Mouse (Mus musculus) embryo, embryonic 10.5 days (tissue): Measurements from ENCODE around the gene Bicdl1.

Experiments used
- DNase-seq: peaks from one replicate; pipeline ENCODE4 v3.0.0-alpha.2; 2015; ENCODE audit warnings: low spot score

Gene Bicdl1

GRCm38 (mm10) chr5:115667894-115668293 lies 63.5 kb downstream of the Bicdl1 start:
- DNase-seq, result peak; percentile 27

DNA sequence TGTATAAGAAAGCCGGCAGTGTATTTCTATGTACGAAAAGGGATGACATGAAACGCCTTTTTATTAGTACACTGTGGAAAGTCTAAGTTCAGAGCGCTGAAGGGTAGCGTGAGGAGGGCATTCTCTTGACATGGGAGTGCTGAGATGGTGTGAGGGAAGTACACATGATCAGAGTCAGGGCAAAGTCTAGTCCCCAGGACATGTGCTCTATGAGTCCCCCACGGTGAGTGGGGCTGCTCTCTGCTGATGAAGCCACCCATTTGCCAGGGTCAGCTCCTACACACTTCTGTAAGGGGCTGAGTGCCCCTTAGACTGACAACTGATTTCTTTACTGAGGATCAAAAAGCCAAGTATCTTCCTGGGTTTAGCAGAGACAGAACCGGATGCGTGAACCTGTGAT lies 64.2 kb downstream of the Bicdl1 start:
- no peak for DNase-seq

GRCm38 (mm10) chr5:115666366-115667065 lies 64.9 kb downstream of the Bicdl1 start:
- no peak for DNase-seq

GRCm38 (mm10) chr5:115662658-115663057 lies 68.8 kb downstream of the Bicdl1 start:
- DNase-seq, result no peak

- DNase-seq, result no peak
Measured at GRCm38 (mm10) chr5:115658352-115658751, 73.1 kb downstream of the Bicdl1 start.

GRCm38 (mm10) chr5:115657234-115657633 lies 74.2 kb downstream of the Bicdl1 start:
- no peak for DNase-seq

GRCm38 (mm10) chr5:115656677-115657076 lies 74.7 kb downstream of the Bicdl1 start:
- no peak for DNase-seq

GRCm38 (mm10) chr5:115653776-115654175 lies 77.6 kb downstream of the Bicdl1 start:
- DNase-seq, result no peak

- DNase-seq, result peak; percentile 99
Measured at GRCm38 (mm10) chr5:115652681-115653575, 78.5 kb downstream of the Bicdl1 start.

DNA sequence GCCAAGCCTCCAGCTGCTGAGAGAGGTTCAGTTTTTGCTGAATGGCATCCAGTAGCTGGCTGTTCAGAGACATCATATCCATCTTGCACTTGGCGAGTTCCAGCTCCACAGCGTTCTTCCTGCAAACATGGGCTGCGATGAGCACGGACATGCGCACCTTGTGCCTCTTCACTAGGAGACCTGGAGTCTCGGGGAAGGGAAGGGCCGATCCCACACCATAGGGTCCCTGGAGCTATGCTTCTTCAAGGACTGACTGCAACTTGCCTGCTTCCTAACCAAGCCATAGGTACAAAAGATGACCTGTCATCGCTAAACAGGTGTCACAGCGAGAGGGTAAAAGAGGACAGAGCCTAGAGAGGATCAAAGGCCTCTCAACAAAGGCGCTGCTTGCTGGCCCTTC lies 79.6 kb downstream of the Bicdl1 start:
- no peak for DNase-seq

DNA sequence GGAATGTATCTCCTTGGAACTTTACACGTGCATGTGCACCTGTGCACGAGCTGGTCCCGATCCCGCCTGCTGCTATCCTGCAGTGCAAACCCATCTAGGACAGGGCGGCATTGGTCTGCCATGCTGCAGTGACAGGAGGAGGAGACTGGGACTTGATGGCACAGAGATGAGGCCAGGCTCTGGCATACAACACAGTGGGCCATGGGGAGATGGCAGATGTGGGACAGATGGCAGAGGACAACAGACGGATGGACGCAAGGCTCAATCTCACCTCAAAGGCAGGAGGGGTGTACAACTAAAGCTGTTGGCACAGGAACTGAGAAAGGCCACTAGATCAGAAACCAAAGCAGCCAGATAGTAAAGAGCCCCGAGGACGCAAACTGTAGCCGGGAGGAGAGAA lies 80.5 kb downstream of the Bicdl1 start:
- DNase-seq, result no peak

- no peak for DNase-seq
Measured at GRCm38 (mm10) chr5:115649699-115650098, 81.7 kb downstream of the Bicdl1 start.

GRCm38 (mm10) chr5:115648876-115649275 lies 82.5 kb downstream of the Bicdl1 start:
- DNase-seq, result no peak

- no peak for DNase-seq
Measured at GRCm38 (mm10) chr5:115644192-115644591, 87.2 kb downstream of the Bicdl1 start.

GRCm38 (mm10) chr5:115635536-115635935 lies 95.9 kb downstream of the Bicdl1 start:
- DNase-seq, result no peak

DNA sequence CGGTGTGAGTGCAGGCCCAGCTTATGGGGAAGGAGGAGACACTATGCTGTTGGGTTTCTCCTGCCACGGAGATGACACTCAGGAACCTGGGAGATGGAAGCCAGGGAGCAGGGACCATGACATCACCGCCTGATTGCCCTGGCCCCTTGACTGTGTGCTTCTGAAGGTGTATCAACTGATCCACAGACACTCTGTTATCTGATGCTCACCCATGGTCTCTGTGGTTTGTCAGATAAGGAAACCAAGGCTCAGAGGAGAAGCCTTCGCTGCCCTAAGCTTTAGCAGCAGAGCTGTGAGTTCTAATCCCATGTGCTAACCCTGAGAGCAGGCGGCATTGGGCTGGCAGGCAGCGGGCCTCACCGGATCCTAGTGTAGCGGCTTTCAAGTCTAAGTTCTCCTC lies 97.4 kb downstream of the Bicdl1 start:
- no peak for DNase-seq

DNA sequence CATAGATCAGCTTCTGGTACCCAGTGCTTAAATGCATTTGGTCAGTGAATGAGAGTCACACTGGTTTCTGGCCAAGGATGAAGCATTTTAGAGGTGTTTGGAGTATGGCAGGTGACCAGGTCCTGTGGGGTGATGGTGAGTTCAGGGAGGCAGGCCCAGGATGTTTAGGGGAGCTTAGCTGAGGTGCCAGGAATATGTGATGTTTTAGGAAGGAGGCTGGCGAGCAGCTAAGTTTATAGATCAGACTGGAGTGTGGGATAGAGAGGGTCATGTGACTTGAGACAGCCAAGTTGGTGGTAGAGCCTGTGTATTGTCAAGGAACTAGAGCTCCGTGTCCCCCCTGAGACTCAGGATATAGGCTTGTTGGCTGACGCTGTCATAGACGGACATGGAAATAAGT lies 98.4 kb downstream of the Bicdl1 start:
- DNase-seq, result no peak

DNA sequence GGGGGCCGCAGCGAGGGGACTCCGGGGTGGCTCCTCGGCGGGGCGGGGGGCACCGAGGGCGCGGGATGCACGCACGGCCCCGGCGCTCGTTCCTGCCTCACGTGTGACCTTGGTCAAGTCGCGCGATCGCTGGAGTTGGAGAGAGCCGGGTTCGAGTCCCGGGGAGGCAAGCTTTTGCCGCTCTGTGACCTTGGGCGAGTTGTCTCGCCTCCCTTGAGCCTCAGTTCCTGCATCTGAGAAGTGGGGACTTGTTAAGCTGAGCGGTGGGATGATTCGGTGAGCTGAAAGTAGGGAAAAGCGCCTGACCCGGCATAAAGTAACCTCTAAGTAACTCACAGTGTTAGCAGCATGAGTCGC lies 99.1 kb downstream of the Bicdl1 start:
- peak; percentile 54 for DNase-seq

DNA sequence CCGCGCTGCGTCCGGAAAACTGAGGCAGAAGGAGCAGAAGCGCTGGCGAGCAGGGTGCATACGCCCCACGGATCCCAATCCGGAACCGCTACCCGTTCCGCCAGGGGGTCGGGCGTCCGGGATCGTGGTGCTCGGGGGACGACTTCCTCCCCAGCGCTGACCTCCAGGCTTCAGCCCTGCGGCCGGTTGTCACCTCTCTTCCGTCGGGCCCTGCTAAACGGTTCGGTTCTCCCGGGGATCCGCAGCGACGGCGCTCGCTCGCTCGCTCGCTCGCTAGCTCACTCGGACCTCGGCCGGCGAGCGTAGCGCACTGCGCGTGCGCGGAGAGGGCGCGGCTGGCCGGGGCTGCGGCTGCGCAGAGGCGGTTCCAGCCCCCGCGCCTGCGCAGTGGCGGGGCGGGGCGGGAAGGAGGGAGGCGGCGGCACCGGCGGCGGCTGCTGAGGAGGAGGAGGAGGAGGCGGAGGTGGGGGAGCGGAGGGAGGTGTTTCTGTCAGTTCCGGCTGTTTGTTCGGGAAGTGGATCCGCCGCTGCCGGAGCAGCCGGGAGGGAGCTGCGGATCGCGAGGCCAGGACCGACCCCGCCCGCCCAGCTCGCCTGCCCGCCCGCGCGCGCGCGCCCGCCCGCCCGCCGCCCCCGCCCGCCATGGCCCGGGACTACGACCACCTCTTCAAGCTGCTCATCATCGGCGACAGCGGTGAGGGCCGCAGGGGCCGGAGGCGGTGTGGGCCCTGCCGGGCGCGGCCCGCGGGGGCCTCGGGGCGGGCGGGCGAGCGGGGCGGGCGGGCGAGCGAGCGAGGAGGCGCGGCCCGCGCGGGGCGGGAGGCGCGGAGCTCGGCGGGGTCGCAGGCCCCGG lies 99.7 kb downstream of the Bicdl1 start, which contains the start of gene Rab35:
Gene Rab35 (plus strand): TSS at position 404 of the 853 bp plus-strand sequence.
- peak; percentile 93 for DNase-seq

GRCm38 (mm10) chr5:115630291-115630690 lies 101.1 kb downstream of the Bicdl1 start:
- no peak for DNase-seq

GRCm38 (mm10) chr5:115629672-115630071 lies 101.7 kb downstream of the Bicdl1 start:
- DNase-seq, result no peak

GRCm38 (mm10) chr5:115628083-115628482 lies 103.3 kb downstream of the Bicdl1 start:
- DNase-seq, result no peak
